ENCODE assay signal across 15 mouse cellular contexts in the genomic region with DNA sequence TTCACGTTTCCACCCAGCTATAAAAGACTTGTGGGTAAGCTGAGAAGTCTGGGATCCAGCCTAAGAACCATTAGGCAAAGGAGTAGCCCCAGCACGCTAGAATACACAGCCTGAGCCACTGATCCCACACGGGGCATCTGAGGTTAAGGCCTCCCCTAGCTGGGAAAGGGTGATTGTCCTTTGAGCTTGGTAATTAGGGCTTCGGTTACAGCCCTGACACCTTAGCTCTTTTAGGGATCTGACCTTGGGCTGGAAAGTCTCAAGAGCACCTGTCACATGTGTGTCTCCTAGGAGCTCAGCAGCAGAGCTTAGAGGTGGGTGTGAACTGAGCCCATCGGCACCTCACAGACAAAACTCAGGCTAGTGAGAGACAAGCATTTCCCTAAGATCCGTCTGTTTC.
DNase-seq lines count a peak whose midpoint lies in the region; ATAC-seq lines count a peak whose summit lies in the region.
"Had no signal": no experiment of that assay in that cellular context is flagged by ENCODE, and none has a peak within 500 bp of the region (broad histone marks: within the 10 kb centered on the region; RNA-seq: fewer than 3 reads in every experiment).

No protein-coding gene starts in this region.

- H3K9ac ChIP-seq in liver, embryonic 11.5 days (ENCODE audit: low read depth, low read length): peak overlapping the region; percentile 56
- H3K9ac ChIP-seq in limb, embryonic 12.5 days (replicated peaks): no peak overlapping the region

- WGBS in liver, embryonic 11.5 days: 46% methylated on average over 6 of the region's 6 CpGs
- 11% methylated on average over 6 of the region's 6 CpGs for WGBS in limb, embryonic 12.5 days

- H3K4me1 ChIP-seq in liver, embryonic 11.5 days (replicated peaks; ENCODE audit: control insufficient read depth, insufficient read depth, low read length): peaks cover 33% of the 10 kb centered on the region
- peaks cover 17% of the 10 kb centered on the region for H3K4me1 ChIP-seq in limb, embryonic 12.5 days (replicated peaks)

- 0 out of 2 replicates have a peak, but pooled peaks cover under 1% of the 10 kb centered on the region for H3K36me3 ChIP-seq in liver, embryonic 11.5 days (ENCODE audit: control insufficient read depth, insufficient read depth, low read length)
- no peaks in the 10 kb centered on the region for H3K36me3 ChIP-seq in limb, embryonic 12.5 days
- H3K36me3 ChIP-seq: limb, embryonic 13.5 days had no signal

- intact Hi-C loops in gastrocnemius, postnatal 36 days (cut with DNase I): loop anchor here (5.0 to 10.0 kb wide), 2 partner anchors 57 to 169 kb away; no protein-coding TSS in a partner anchor

- peak overlapping the region; percentile 52 for H3K4me3 ChIP-seq in liver, embryonic 11.5 days (ENCODE audit: low read depth, low read length)
- no peak overlapping the region for H3K4me3 ChIP-seq in limb, embryonic 12.5 days (replicated peaks)

- peak overlapping the region; percentile 11; the same call in 1 of the 2 replicates for H3K27ac ChIP-seq in liver, embryonic 11.5 days (ENCODE audit: low read depth, low read length)
- H3K27ac ChIP-seq in limb, embryonic 12.5 days: 0 out of 2 replicates have a peak overlapping the region, but pooled peaks have one; percentile 14
- H3K27ac ChIP-seq: limb, embryonic 13.5 days had no signal

- H3K27me3 ChIP-seq in liver, embryonic 11.5 days (replicated peaks; ENCODE audit: control insufficient read depth, insufficient read depth, low read length): no peaks in the 10 kb centered on the region
- H3K27me3 ChIP-seq in limb, embryonic 12.5 days: no peaks in the 10 kb centered on the region
- H3K27me3 ChIP-seq: limb, embryonic 13.5 days had no signal

- no peak for ATAC-seq in liver, embryonic 11.5 days (replicated peaks; ENCODE audit: low FRiP score)
- no peak for ATAC-seq in limb, embryonic 12.5 days (ENCODE audit: insufficient number of reproducible peaks, insufficient read depth, low FRiP score, low TSS enrichment, low read depth)
- no peak for ATAC-seq in erythroblast, adult 5-6 weeks (replicated peaks; ENCODE audit: low FRiP score, poor library complexity, severe bottlenecking)

- H3K4me2 ChIP-seq in liver, embryonic 11.5 days: peak overlapping the region; percentile 50
- H3K4me2 ChIP-seq in limb, embryonic 12.5 days: no peak overlapping the region

- H3K9me3 ChIP-seq in liver, embryonic 11.5 days (ENCODE audit: control insufficient read depth, low read length): no peaks in the 10 kb centered on the region
- no peaks in the 10 kb centered on the region for H3K9me3 ChIP-seq in limb, embryonic 12.5 days
- H3K9me3 ChIP-seq: limb, embryonic 13.5 days had no signal

- peak; percentile 52 for DNase-seq in gastrocnemius, postnatal 25 days
- DNase-seq in gastrocnemius, postnatal 36 days: no peak
- no peak for DNase-seq in liver, embryonic 11.5 days (ENCODE audit: low spot score)
- DNase-seq in liver: no peak
- no peak for DNase-seq in left cerebral cortex, adult 9 months (ENCODE audit: low spot score in 2 of 2)
- no peak for DNase-seq in right cerebral cortex, postnatal 25 days
- DNase-seq: adrenal gland, adult 8-10 months; B cell, adult 2 months; cerebellum, postnatal 36 days; forebrain, postnatal 0 days; kidney, postnatal 36 days; lung, postnatal 10 days had no signal
